9 mouse cellular contexts compared by ENCODE assay signal in genomic region chr9:123479196-123479669, GRCm38 (mm10). TPM values are rescaled to one million over a fixed set of nuclear protein-coding genes. Genes with fewer than 3 reads are reported as not detected.
DNase-seq lines count a peak whose midpoint lies in the region; ATAC-seq and TF ChIP-seq lines count a peak whose summit lies in the region.
"Had no signal": no experiment of that assay in that cellular context is flagged by ENCODE, and none has a peak within 500 bp of the region (broad histone marks: within the 10 kb centered on the region; RNA-seq: fewer than 3 reads in every experiment).

No protein-coding gene starts in this region.

- peak; percentile 16 for DNase-seq in embryo, embryonic 10 days (ENCODE audit: low spot score)
- no peak for DNase-seq in embryo, embryonic 10.5 days (ENCODE audit: low spot score)
- DNase-seq in thymus, postnatal 36 days = peak; percentile 36 to 44
- DNase-seq in right cerebral cortex, postnatal 25 days = no peak

- TF ChIP-seq CTCF in bone marrow, adult 2 months (IDR thresholded peaks at IDR 0.05; ENCODE audit: control insufficient read depth, insufficient read depth, low read length) = no peak

- peak overlapping the region; percentile 94 for H3K27ac ChIP-seq in bone marrow, adult 2 months (ENCODE audit: control insufficient read depth, insufficient read depth, low read depth, low read length, poor library complexity)
- H3K27ac ChIP-seq in heart, embryonic 15.5 days = peak overlapping the region; percentile 93
- H3K27ac ChIP-seq in limb, embryonic 13.5 days = peak overlapping the region; percentile 82; the same call in 1 of the 2 replicates

- H3K9ac ChIP-seq in heart, embryonic 15.5 days = peak overlapping the region; percentile 79
- H3K9ac ChIP-seq in limb, embryonic 13.5 days = peak overlapping the region; percentile 76

- ATAC-seq in heart, embryonic 15.5 days (replicated peaks; ENCODE audit: insufficient number of reproducible peaks, insufficient read depth, low FRiP score, low read depth) = no peak; the same call in 1 of the 2 replicates
- 0 out of 2 replicates have a peak, but pooled peaks have one; percentile 26 for ATAC-seq in limb, embryonic 13.5 days (ENCODE audit: low FRiP score, low read depth)
- peak; percentile 4; the same call in 1 of the 2 replicates for ATAC-seq in monocyte, adult 5-6 weeks (replicated peaks; ENCODE audit: insufficient number of reproducible peaks, low FRiP score, low TSS enrichment, poor library complexity, severe bottlenecking)

- no peaks in the 10 kb centered on the region for H3K27me3 ChIP-seq in heart, embryonic 15.5 days
- H3K27me3 ChIP-seq in limb, embryonic 13.5 days = no peaks in the 10 kb centered on the region
- H3K27me3 ChIP-seq: Patski had no signal

- H3K4me3 ChIP-seq in bone marrow, adult 2 months (replicated peaks; ENCODE audit: control insufficient read depth, low read depth, low read length) = peak overlapping the region; percentile 86
- H3K4me3 ChIP-seq in heart, embryonic 15.5 days = peak overlapping the region; percentile 68
- H3K4me3 ChIP-seq in limb, embryonic 13.5 days = peak overlapping the region; percentile 73

- 26% methylated on average over 17 of the region's 17 CpGs for WGBS in bone marrow, adult 2 months
- 8% methylated on average over 17 of the region's 17 CpGs for WGBS in heart, embryonic 15.5 days
- WGBS in limb, embryonic 13.5 days = 20% methylated on average over 17 of the region's 17 CpGs

- H3K36me3 ChIP-seq in heart, embryonic 15.5 days = peaks cover 5% of the 10 kb centered on the region; the same call in 1 of the 2 replicates
- peaks cover 33% of the 10 kb centered on the region for H3K36me3 ChIP-seq in limb, embryonic 13.5 days

- no peaks in the 10 kb centered on the region for H3K9me3 ChIP-seq in heart, embryonic 15.5 days (replicated peaks)
- H3K9me3 ChIP-seq in limb, embryonic 13.5 days = no peaks in the 10 kb centered on the region

- peaks cover 7% of the 10 kb centered on the region for H3K4me1 ChIP-seq in bone marrow, adult 2 months (ENCODE audit: control insufficient read depth, insufficient read depth, low read length)
- peaks cover 62% of the 10 kb centered on the region for H3K4me1 ChIP-seq in heart, embryonic 15.5 days (replicated peaks)
- peaks cover 56% of the 10 kb centered on the region for H3K4me1 ChIP-seq in limb, embryonic 13.5 days

- peak overlapping the region; percentile 96 for H3K4me2 ChIP-seq in heart, embryonic 15.5 days
- H3K4me2 ChIP-seq in limb, embryonic 13.5 days (replicated peaks) = peak overlapping the region; percentile 95

- TF ChIP-seq POLR2A in bone marrow, adult 2 months (IDR thresholded peaks at IDR 0.05; ENCODE audit: borderline replicate concordance, control insufficient read depth, low read depth, low read length) = no peak

RNA-seq across cellular contexts. Expression of gene Limd1, which starts 0.7 kb away (rescaled TPM):
- polyA plus RNA-seq in bone marrow, adult 2 months (2011; ENCODE audit: insufficient read depth, insufficient read length, low replicate concordance, missing spikeins) = 16.0 and 19.0 TPM in 2 replicates
- 50.3 and 56.1 TPM in 2 replicates for polyA plus RNA-seq in heart, embryonic 15.5 days (2015; fragmentation: Nextera tagmentation; extraction: Ambion mirVana)
- 50.3 and 54.9 TPM in 2 replicates for polyA plus RNA-seq in limb, embryonic 13.5 days (2015; fragmentation: Nextera tagmentation; extraction: Ambion mirVana)
- 54.7 to 68.7 TPM (median 65.2 TPM) in 3 replicates for total RNA-seq in monocyte, adult 5-6 weeks (2017)

RNA-seq across cellular contexts. Expression of gene Sacm1l, which starts 50.3 kb away (rescaled TPM):
- polyA plus RNA-seq in bone marrow, adult 2 months (2011; ENCODE audit: insufficient read depth, insufficient read length, low replicate concordance, missing spikeins) = 5.8 and 9.0 TPM in 2 replicates
- polyA plus RNA-seq in heart, embryonic 15.5 days (2015; fragmentation: Nextera tagmentation; extraction: Ambion mirVana) = 43.9 and 45.3 TPM in 2 replicates
- 48.5 and 52.7 TPM in 2 replicates for polyA plus RNA-seq in limb, embryonic 13.5 days (2015; fragmentation: Nextera tagmentation; extraction: Ambion mirVana)
- 44.7 to 69.1 TPM (median 57.9 TPM) in 3 replicates for total RNA-seq in monocyte, adult 5-6 weeks (2017)

Comparison
In these comparisons a context has a peak if more than half of its experiments do, and no peak if none do; other contexts are left out.
1. DNase-seq: peak in embryo, embryonic 10 days (single experiment) and thymus, postnatal 36 days (2 of 2); none in embryo, embryonic 10.5 days (single experiment) and right cerebral cortex, postnatal 25 days (single experiment).
2. Peak in every context shown above with its lines, with median percentiles within 50 percentile points of each other: H3K27ac ChIP-seq and H3K4me3 ChIP-seq.